Mouse (Mus musculus): ENCODE measurements around the gene Miga2. TPM values are rescaled to one million over a fixed set of nuclear protein-coding genes. Genes with fewer than 3 reads are reported as not detected.
"Not testable (repeated sequence)": the region's sequence is repeated elsewhere in the genome, so short reads cannot be mapped to it uniquely, and the experiment has no call there.

Miga2 gene
- polyA plus RNA-seq, 1 experiment from 2014 or later = 34.9 TPM

GRCm38 (mm10) chr2:30417154-30417553, 53.1 kb downstream of the Miga2 start:
- not testable (repeated sequence) for ATAC-seq (replicated peaks); H3K9me3 ChIP-seq; H3K9ac ChIP-seq; H3K36me3 ChIP-seq (replicated peaks); H3K27me3 ChIP-seq (replicated peaks); H3K27ac ChIP-seq
- peak overlapping the region; percentile 54 for H3K4me2 ChIP-seq
- peak overlapping the region; percentile 55 for H3K4me3 ChIP-seq
- WGBS = 82% methylated on average over 6 of the region's 6 CpGs
- peaks cover 52% of the 10 kb centered on the region for H3K4me1 ChIP-seq

- Histone ChIP-seq H3K36me3 (replicated peaks) (no peaks in the 10 kb centered on the region), H3K9ac (no peak overlapping the region), H3K27me3 (replicated peaks) (no peaks in the 10 kb centered on the region), H3K4me2 (peak overlapping the region; percentile 54; the same call in 1 of the 2 replicates), H3K4me3 (no peak overlapping the region), H3K4me1 (peaks cover 52% of the 10 kb centered on the region), H3K27ac (no peak overlapping the region), H3K9me3 (no peaks in the 10 kb centered on the region)
- no peak for ATAC-seq (replicated peaks)
- 76% methylated on average over 5 of the region's 5 CpGs for WGBS
Measured at GRCm38 (mm10) chr2:30417595-30418165, 53.6 kb downstream of the Miga2 start.

- H3K9ac ChIP-seq = no peak overlapping the region
- H3K36me3 ChIP-seq (replicated peaks) = no peaks in the 10 kb centered on the region
- WGBS = 70% methylated on average over 6 of the region's 6 CpGs
- peak overlapping the region; percentile 14; the same call in 1 of the 2 replicates for H3K4me2 ChIP-seq
- H3K9me3 ChIP-seq = no peaks in the 10 kb centered on the region
- H3K4me3 ChIP-seq = no peak overlapping the region
- peaks cover 46% of the 10 kb centered on the region for H3K4me1 ChIP-seq
- ATAC-seq (replicated peaks) = no peak
- H3K27me3 ChIP-seq (replicated peaks) = no peaks in the 10 kb centered on the region
- H3K27ac ChIP-seq = no peak overlapping the region
Measured at GRCm38 (mm10) chr2:30418259-30418658, 54.2 kb downstream of the Miga2 start.

GRCm38 (mm10) chr2:30419112-30419511, 55.1 kb downstream of the Miga2 start:
- ATAC-seq (replicated peaks) = no peak

DNA sequence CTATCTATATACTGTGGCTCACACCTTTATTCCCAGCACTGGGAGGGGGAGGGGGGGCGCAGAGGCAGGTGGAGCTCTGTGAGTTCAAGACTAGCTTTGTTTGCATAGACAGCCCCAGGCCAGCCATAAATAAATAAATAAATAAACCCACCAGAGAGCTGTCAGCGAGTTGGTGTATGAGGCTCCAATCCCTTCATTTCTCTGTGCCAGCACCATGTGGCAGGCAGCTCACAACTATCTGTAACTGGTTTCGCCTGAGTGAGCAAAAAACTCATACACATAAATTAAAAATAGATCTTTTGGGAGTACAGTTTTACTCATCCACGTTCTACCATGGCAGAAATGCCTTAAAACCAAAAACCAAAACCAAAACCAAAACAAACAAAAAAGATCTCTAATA, 57.4 kb downstream of the Miga2 start:
- no peaks in the 10 kb centered on the region for H3K27me3 ChIP-seq (replicated peaks)
- no peak overlapping the region for H3K4me3 ChIP-seq
- H3K27ac ChIP-seq = no peak overlapping the region
- H3K36me3 ChIP-seq (replicated peaks) = peaks cover 2% of the 10 kb centered on the region; the same call in 1 of the 2 replicates
- ATAC-seq (replicated peaks) = no peak
- H3K9ac ChIP-seq = no peak overlapping the region
- 76% methylated on average over 4 of the region's 4 CpGs for WGBS
- peaks cover 29% of the 10 kb centered on the region for H3K4me1 ChIP-seq
- no peak overlapping the region for H3K4me2 ChIP-seq
- H3K9me3 ChIP-seq = no peaks in the 10 kb centered on the region

More at GRCm38 (mm10) chr2:30419112-30419511, 55.1 kb downstream of the Miga2 start:
- H3K27ac ChIP-seq = 0 out of 2 replicates have a peak overlapping the region, but pooled peaks have one; percentile 0
- H3K27me3 ChIP-seq (replicated peaks) = no peaks in the 10 kb centered on the region
- peaks cover 38% of the 10 kb centered on the region for H3K4me1 ChIP-seq
- H3K9me3 ChIP-seq = no peaks in the 10 kb centered on the region
- H3K36me3 ChIP-seq (replicated peaks) = no peaks in the 10 kb centered on the region
- H3K4me2 ChIP-seq = 0 out of 2 replicates have a peak overlapping the region, but pooled peaks have one; percentile 3
- no peak overlapping the region for H3K4me3 ChIP-seq
- 41% methylated on average over 10 of the region's 10 CpGs for WGBS
- no peak overlapping the region for H3K9ac ChIP-seq

- no peak overlapping the region for H3K27ac ChIP-seq
- no peak overlapping the region for H3K4me3 ChIP-seq
- no peak overlapping the region for H3K4me2 ChIP-seq
- ATAC-seq (replicated peaks) = no peak
- no peak overlapping the region for H3K9ac ChIP-seq
- peaks cover 66% of the 10 kb centered on the region for H3K36me3 ChIP-seq (replicated peaks)
- no peaks in the 10 kb centered on the region for H3K9me3 ChIP-seq
- no peaks in the 10 kb centered on the region for H3K27me3 ChIP-seq (replicated peaks)
- no peaks in the 10 kb centered on the region for H3K4me1 ChIP-seq
Measured at GRCm38 (mm10) chr2:30429156-30429555, 65.1 kb downstream of the Miga2 start.

Small RNA genes lying within 50 kb of the gene (microRNA-seq; reads per million reads assigned to microRNA genes)
- gene Gm47292 = not detected

Other genes starting within 250 kb of the Miga2 start
- 16.5 and 17.7 TPM in 2 replicates for gene Zer1, start 239.6 kb upstream of the Miga2 start, polyA plus RNA-seq (2015; fragmentation: Nextera tagmentation; extraction: Ambion mirVana)
- 12.3 and 13.7 TPM in 2 replicates for gene Tbc1d13, start 230.5 kb upstream of the Miga2 start, polyA plus RNA-seq (2015; fragmentation: Nextera tagmentation; extraction: Ambion mirVana)
- 19.5 and 20.4 TPM in 2 replicates for gene Endog, start 192.7 kb upstream of the Miga2 start, polyA plus RNA-seq (2015; fragmentation: Nextera tagmentation; extraction: Ambion mirVana)
- 65.3 and 69.9 TPM in 2 replicates for gene Spout1, start 185.8 kb upstream of the Miga2 start, polyA plus RNA-seq (2015; fragmentation: Nextera tagmentation; extraction: Ambion mirVana)
- gene Kyat1, start 158.4 kb upstream of the Miga2 start, polyA plus RNA-seq (2015; fragmentation: Nextera tagmentation; extraction: Ambion mirVana) = 15.0 and 16.8 TPM in 2 replicates
- gene Lrrc8a, start 126.5 kb upstream of the Miga2 start, polyA plus RNA-seq (2015; fragmentation: Nextera tagmentation; extraction: Ambion mirVana) = 62.5 and 62.7 TPM in 2 replicates
- 0.31 and 0.38 TPM in 2 replicates for gene Gm28035, start 123.7 kb upstream of the Miga2 start, polyA plus RNA-seq (2015; fragmentation: Nextera tagmentation; extraction: Ambion mirVana)
- 7.0 and 7.3 TPM in 2 replicates for gene Phyhd1, start 98.0 kb upstream of the Miga2 start, polyA plus RNA-seq (2015; fragmentation: Nextera tagmentation; extraction: Ambion mirVana)
- gene Gm28038, start 83.2 kb upstream of the Miga2 start, polyA plus RNA-seq (2015; fragmentation: Nextera tagmentation; extraction: Ambion mirVana) = not detected in 2 replicates
- 40.7 TPM in 2 replicates for gene Dolk, start 77.9 kb upstream of the Miga2 start, polyA plus RNA-seq (2015; fragmentation: Nextera tagmentation; extraction: Ambion mirVana)
- gene Nup188, start 77.8 kb upstream of the Miga2 start, polyA plus RNA-seq (2015; fragmentation: Nextera tagmentation; extraction: Ambion mirVana) = 22.6 and 22.7 TPM in 2 replicates
- gene Sh3glb2, start 4.9 kb upstream of the Miga2 start, polyA plus RNA-seq (2015; fragmentation: Nextera tagmentation; extraction: Ambion mirVana) = 214 and 219 TPM in 2 replicates
- gene Dolpp1, start 28.0 kb downstream of the Miga2 start, polyA plus RNA-seq (2015; fragmentation: Nextera tagmentation; extraction: Ambion mirVana) = 66.8 and 69.9 TPM in 2 replicates
- gene Crat, start 51.6 kb downstream of the Miga2 start, polyA plus RNA-seq (2015; fragmentation: Nextera tagmentation; extraction: Ambion mirVana) = 22.5 and 23.9 TPM in 2 replicates
- 152 and 155 TPM in 2 replicates for gene Ptpa, start 51.8 kb downstream of the Miga2 start, polyA plus RNA-seq (2015; fragmentation: Nextera tagmentation; extraction: Ambion mirVana)
- 2.3 and 2.8 TPM in 2 replicates for gene Ier5l, start 110.0 kb downstream of the Miga2 start, polyA plus RNA-seq (2015; fragmentation: Nextera tagmentation; extraction: Ambion mirVana)
- gene Cstad, start 230.8 kb downstream of the Miga2 start, polyA plus RNA-seq (2015; fragmentation: Nextera tagmentation; extraction: Ambion mirVana) = 0.51 and 0.63 TPM in 2 replicates